Mouse (Mus musculus) ES-E14 (cell line): ENCODE measurements at regions not wholly inside any gene's neighbourhood (a gene's known extent, or its start where the extent isn't known, plus 50 kb on each side); places are given as distances from the start of the nearest gene placed in this dataset.

Source experiments
- HCFC1 ChIP-seq: IDR thresholded peaks from 2 replicates; pipeline ENCODE4 v1.6.1; 2012; ENCODE audit warnings: low read length, inconsistent platforms, borderline replicate concordance; ENCODE audit not compliant: insufficient read depth
- MAFK ChIP-seq: IDR thresholded peaks from 2 replicates; pipeline ENCODE4 v1.6.1; 2014; ENCODE audit warnings: mild to moderate bottlenecking, low read depth, low read length, inconsistent platforms; ENCODE audit not compliant: insufficient read depth
- ZC3H11A ChIP-seq: IDR thresholded peaks from 2 replicates; pipeline ENCODE4 v1.6.1; 2012; ENCODE audit warnings: low read depth, mild to moderate bottlenecking, inconsistent platforms, low read length, borderline replicate concordance
- ZNF384 ChIP-seq: IDR thresholded peaks from 2 replicates; pipeline ENCODE4 v1.6.1; 2012; ENCODE audit warnings: low read depth, low read length, inconsistent platforms

GRCm38 (mm10) chr8:46898697-46899445, 87.8 kb upstream of the Enpp6 start:
- TF ChIP-seq HCFC1 (no peak), ZC3H11A (no peak), MAFK (no peak), ZNF384 (no peak)
